Mouse (Mus musculus) right cerebral cortex, postnatal 14 days (tissue): ENCODE measurements around the gene Pth1r.

Experiments
- DNase-seq: peaks from one replicate; pipeline ENCODE4 v3.0.0; 2022

The Pth1r gene

DNA sequence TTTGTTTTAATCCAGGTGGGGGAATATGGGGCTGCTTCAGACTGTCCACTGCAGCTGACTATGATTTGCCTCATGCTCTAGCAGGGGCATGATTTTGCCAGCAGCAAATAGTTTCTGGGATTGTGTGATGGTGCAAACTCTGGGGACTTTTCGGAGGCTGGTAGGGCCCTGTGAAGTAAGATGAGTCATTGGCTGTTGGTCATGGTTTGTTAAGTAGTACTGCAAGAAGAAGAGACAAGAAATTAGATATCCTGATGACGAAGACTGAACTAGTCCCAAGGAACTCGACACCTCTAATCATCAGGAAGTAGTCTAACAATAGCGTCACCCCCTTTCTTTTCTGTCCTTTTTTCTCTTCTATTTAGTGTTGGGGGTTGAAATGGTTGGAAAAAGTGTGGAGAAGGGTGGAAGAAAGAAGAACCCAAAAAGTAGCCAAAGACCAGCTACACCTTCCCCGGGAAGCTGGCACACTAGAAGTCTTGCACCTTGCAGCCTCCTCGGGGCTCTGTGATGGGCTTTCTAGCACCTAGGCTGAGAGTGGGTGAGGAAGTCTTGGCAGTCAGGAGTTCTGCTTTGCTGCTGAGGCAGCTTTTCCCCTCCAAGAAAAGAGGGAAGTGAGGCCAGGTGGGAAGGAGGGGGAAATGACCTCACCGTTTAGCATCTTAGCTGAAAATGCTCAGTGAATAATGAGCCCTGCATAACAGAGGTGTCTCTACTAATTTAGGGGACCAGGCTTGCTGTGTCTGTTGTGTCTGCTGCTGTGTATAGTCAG lies 66.0 kb downstream of the Pth1r start:
- DNase-seq, result no peak

DNA sequence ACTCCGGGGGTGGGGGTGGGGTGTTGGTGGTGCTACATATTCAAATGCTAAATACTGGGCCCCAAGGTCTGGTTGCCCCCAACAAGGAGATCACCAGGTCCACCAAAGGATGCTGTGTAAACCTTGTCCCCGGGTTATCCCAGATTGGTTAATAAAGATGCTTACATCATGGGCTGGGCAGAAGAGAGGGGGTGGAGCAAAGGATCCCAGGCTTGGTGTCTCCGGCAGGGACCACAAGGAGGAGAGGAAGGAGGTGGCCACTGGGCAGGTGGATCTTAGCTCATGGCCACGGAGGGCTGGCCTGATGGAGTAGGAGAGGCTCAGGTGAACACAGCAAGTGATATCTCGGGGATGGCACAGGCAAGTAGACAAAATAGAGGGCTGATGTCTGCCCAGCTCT lies 68.1 kb downstream of the Pth1r start:
- DNase-seq, result no peak

DNA sequence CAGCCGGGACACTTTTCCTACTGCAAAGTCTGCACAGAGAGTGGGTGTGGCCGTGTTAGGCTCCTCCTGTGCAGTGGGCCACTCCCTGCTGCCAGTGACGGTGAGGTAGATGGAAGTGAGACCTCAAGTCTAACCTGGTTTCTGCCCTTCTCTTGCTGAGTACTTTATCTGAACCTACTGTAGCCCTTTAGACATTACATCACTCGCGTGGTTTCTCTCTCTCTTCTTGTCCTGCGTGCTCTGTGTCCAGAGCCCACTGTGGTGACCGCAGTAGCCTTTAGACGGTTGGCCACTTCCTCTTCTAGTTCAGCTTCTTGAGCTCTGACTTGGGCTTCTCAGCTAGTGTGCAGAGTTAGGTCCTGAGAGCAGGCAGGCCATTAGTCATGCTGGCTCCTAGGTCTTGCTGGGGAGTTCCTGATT lies 70.4 kb downstream of the Pth1r start:
- DNase-seq, result no peak

DNA sequence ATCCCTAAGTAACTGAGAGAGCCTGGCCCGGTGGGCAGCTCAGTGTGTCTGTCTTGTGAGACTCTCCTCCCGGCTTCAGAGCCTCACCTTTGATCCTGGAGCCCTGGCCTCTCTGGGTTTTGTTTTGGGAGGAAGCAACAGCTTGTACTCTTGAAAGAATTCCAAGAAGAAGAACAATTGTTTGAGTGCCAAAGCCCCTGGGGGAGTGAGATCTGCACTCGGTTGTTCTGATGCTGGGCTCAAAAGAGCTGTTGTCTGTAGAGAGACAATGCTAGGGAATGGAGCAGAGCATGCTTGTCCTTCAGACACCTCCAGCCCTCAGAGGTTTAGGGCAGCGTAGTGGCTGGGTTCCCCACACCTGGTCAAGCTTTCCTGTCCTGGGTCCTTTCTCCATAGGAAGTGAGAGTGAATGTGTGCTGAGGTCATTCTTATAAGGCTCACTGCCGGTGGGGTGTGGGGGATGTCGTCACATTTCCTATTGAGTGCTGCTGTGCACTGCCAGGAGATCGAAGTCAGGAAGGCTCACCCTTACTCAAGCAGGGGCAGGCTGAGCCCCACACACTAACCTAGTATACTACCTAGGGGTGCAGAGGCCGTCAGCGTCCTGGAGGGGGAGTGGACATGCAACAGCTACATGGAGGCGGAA lies 73.7 kb downstream of the Pth1r start:
- DNase-seq, result no peak

DNA sequence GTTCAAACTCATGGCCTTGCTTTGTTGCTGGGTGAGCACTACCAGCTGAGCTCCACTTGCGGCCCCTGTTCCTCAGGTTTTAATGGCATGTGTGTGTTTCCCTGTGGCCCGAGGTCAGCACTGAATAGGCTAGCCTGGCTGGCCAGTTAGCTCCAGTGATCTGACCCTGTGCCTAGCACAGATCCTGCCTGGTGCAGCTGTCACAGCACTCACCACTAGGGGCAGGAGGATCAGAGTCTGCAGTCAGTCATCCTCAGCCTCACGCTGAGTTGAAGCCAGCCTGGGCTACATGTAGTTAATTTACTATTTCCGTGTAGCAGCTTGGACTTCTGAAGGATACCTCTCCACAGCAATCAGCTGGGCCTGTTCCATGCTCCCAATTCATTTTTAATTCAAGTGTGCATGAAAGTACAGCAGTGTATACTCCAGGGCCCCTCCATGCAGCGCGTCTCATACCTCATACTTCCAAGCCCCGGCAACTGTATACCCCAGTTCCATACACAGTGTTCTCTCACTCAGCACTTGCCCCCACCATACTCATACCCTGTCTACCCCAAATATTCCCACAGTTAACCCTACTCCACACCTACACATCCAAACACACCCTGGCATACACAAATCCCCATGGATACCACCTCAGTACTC lies 74.4 kb downstream of the Pth1r start:
- no peak for DNase-seq
